ENCODE assay signal across 8 mouse cellular contexts in genomic region chr11:108342781-108343768, GRCm38 (mm10). TPM values are rescaled to one million over a fixed set of nuclear protein-coding genes. Genes with fewer than 3 reads are reported as not detected.
DNase-seq lines count a peak whose midpoint lies in the region; ATAC-seq and TF ChIP-seq lines count a peak whose summit lies in the region.

Gene Apoh (plus strand): TSS chr11:108343354.

- peak within 1 kb of the TSS; percentile 91 for H3K4me3 ChIP-seq in embryonic facial prominence, embryonic 10.5 days
- H3K4me3 ChIP-seq in heart, embryonic 10.5 days, result peak within 1 kb of the TSS; percentile 87
- H3K4me3 ChIP-seq in liver, embryonic 13.5 days (replicated peaks), result peak within 1 kb of the TSS; percentile 72
- H3K4me3 ChIP-seq in neural tube, embryonic 11.5 days (ENCODE audit: low read depth, low read length), result peak within 1 kb of the TSS; percentile 76
- H3K4me3 ChIP-seq in testis, adult 2 months (ENCODE audit: control insufficient read depth, low read depth, low read length), result peak within 1 kb of the TSS; percentile 74

- peaks cover 26% of the 10 kb centered on the region for H3K4me1 ChIP-seq in embryonic facial prominence, embryonic 10.5 days
- peaks cover 25% of the 10 kb centered on the region for H3K4me1 ChIP-seq in heart, embryonic 10.5 days
- H3K4me1 ChIP-seq in liver, embryonic 13.5 days (replicated peaks), result peaks cover 27% of the 10 kb centered on the region
- H3K4me1 ChIP-seq in neural tube, embryonic 11.5 days (ENCODE audit: control insufficient read depth, insufficient read depth, low read length), result peaks cover 7% of the 10 kb centered on the region
- H3K4me1 ChIP-seq in testis, adult 2 months (ENCODE audit: control insufficient read depth, insufficient read depth, low read length), result peaks cover 14% of the 10 kb centered on the region

- H3K9ac ChIP-seq in liver, embryonic 13.5 days, result peak within 1 kb of the TSS; percentile 74
- H3K9ac ChIP-seq in neural tube, embryonic 11.5 days (ENCODE audit: low read length), result peak within 1 kb of the TSS; percentile 75

- no peak for TF ChIP-seq CTCF in testis, adult 2 months (IDR thresholded peaks at IDR 0.05; ENCODE audit: control insufficient read depth, insufficient read depth, insufficient replicate concordance, low read depth, low read length)

- peak within 1 kb of the TSS; percentile 92 for H3K4me2 ChIP-seq in liver, embryonic 13.5 days
- peak within 1 kb of the TSS; percentile 100 for H3K4me2 ChIP-seq in neural tube, embryonic 11.5 days (ENCODE audit: low read depth)

- TF ChIP-seq POLR2A in testis, adult 2 months (IDR thresholded peaks at IDR 0.05; ENCODE audit: control insufficient read depth, low read depth, low read length), result no peak

- peak within 1 kb of the TSS; percentile 90 for H3K27ac ChIP-seq in embryonic facial prominence, embryonic 10.5 days (replicated peaks)
- H3K27ac ChIP-seq in heart, embryonic 10.5 days, result peak within 1 kb of the TSS; percentile 93
- no peak within 1 kb of the TSS for H3K27ac ChIP-seq in liver, embryonic 13.5 days
- H3K27ac ChIP-seq in neural tube, embryonic 11.5 days (ENCODE audit: low read depth, low read length), result peak within 1 kb of the TSS; percentile 64
- H3K27ac ChIP-seq in testis, adult 2 months (ENCODE audit: control insufficient read depth, insufficient read depth, low read depth, low read length), result no peak within 1 kb of the TSS

- no peaks in the 10 kb centered on the region for H3K36me3 ChIP-seq in embryonic facial prominence, embryonic 10.5 days (replicated peaks)
- no peaks in the 10 kb centered on the region for H3K36me3 ChIP-seq in heart, embryonic 10.5 days
- H3K36me3 ChIP-seq in liver, embryonic 13.5 days, result no peaks in the 10 kb centered on the region
- H3K36me3 ChIP-seq in neural tube, embryonic 11.5 days (ENCODE audit: control insufficient read depth, insufficient read depth, low read length), result no peaks in the 10 kb centered on the region
- no peaks in the 10 kb centered on the region for H3K36me3 ChIP-seq in testis, adult 2 months (ENCODE audit: control insufficient read depth, insufficient read depth, low read length)

- H3K27me3 ChIP-seq in embryonic facial prominence, embryonic 10.5 days (replicated peaks; ENCODE audit: low read depth, poor library complexity, severe bottlenecking), result peaks cover 47% of the 10 kb centered on the region
- H3K27me3 ChIP-seq in heart, embryonic 10.5 days (ENCODE audit: insufficient read depth, poor library complexity, severe bottlenecking), result peaks cover 9% of the 10 kb centered on the region
- H3K27me3 ChIP-seq in liver, embryonic 13.5 days, result peaks cover 62% of the 10 kb centered on the region
- peaks cover 8% of the 10 kb centered on the region; the same call in 1 of the 2 replicates for H3K27me3 ChIP-seq in neural tube, embryonic 11.5 days (ENCODE audit: control insufficient read depth, insufficient read depth, low read length)
- no peaks in the 10 kb centered on the region for H3K27me3 ChIP-seq in testis, adult 2 months (ENCODE audit: control insufficient read depth, insufficient read depth, low read length)

- peak; percentile 55 to 63 for DNase-seq in B cell, adult 2 months
- peak; percentile 72 for DNase-seq in adrenal gland, postnatal 10 days
- DNase-seq in embryonic facial prominence, embryonic 10.5 days (ENCODE audit: low spot score), result peak; percentile 58
- DNase-seq in heart, embryonic 10.5 days (ENCODE audit: low spot score), result peak; percentile 83
- DNase-seq in kidney, adult 9 months, result peak; percentile 67
- DNase-seq in liver, embryonic 13.5 days, result peak; percentile 9
- DNase-seq in neural tube, embryonic 11.5 days (ENCODE audit: low spot score), result peak; percentile 42

- no peaks in the 10 kb centered on the region for H3K9me3 ChIP-seq in embryonic facial prominence, embryonic 10.5 days
- H3K9me3 ChIP-seq in heart, embryonic 10.5 days, result no peaks in the 10 kb centered on the region
- H3K9me3 ChIP-seq in liver, embryonic 13.5 days (replicated peaks), result no peaks in the 10 kb centered on the region
- H3K9me3 ChIP-seq in neural tube, embryonic 11.5 days (ENCODE audit: control insufficient read depth, low read length), result no peaks in the 10 kb centered on the region

- ATAC-seq in liver, embryonic 13.5 days (ENCODE audit: low read depth), result peak; percentile 8; the same call in 1 of the 2 replicates
- ATAC-seq in neural tube, embryonic 11.5 days (ENCODE audit: insufficient read depth, low FRiP score, low TSS enrichment), result peak; percentile 65

- under 1% methylated on average over 75 of the region's 75 CpGs for WGBS in embryonic facial prominence, embryonic 10.5 days
- under 1% methylated on average over 75 of the region's 75 CpGs for WGBS in heart, embryonic 10.5 days
- under 1% methylated on average over 70 of the region's 75 CpGs for WGBS in liver, embryonic 13.5 days (ENCODE audit: insufficient replicate concordance)
- under 1% methylated on average over 72 of the region's 75 CpGs for WGBS in neural tube, embryonic 11.5 days

RNA-seq across cellular contexts. Expression of gene Apoh, which starts in this region (rescaled TPM):
- total RNA-seq in adrenal gland, postnatal 10 days (2021), result 100 to 1,000 TPM; 288 to 727 TPM
- polyA plus RNA-seq in embryonic facial prominence, embryonic 10.5 days (2016; fragmentation: Nextera tagmentation; extraction: Ambion mirVana), result not detected in 2 replicates
- 0.36 TPM in 1 of 2 replicates, not detected in the other for polyA plus RNA-seq in heart, embryonic 10.5 days (2016; fragmentation: Nextera tagmentation; extraction: Ambion mirVana)
- 128 and 148 TPM in 2 replicates for polyA plus RNA-seq in liver, embryonic 13.5 days (2015; fragmentation: Nextera tagmentation; extraction: Ambion mirVana)
- polyA plus RNA-seq in neural tube, embryonic 11.5 days (2014; fragmentation: Nextera tagmentation; extraction: Ambion mirVana), result not detected in 2 replicates
- polyA plus RNA-seq in testis, adult 2 months (2012; rRNA removed), result 101 and 121 TPM in 2 replicates

Comparison
In these comparisons a context has a peak if more than half of its experiments do, and no peak if none do; other contexts are left out.
1. RNA of gene Apoh (polyA plus RNA-seq): 128 to 148 TPM in liver, embryonic 13.5 days and 101 to 121 TPM in testis, adult 2 months; 0.36 TPM in heart, embryonic 10.5 days, not detected in embryonic facial prominence, embryonic 10.5 days and not detected in neural tube, embryonic 11.5 days; every median in the first group is over 10 times any median in the second.
2. Peak in DNase-seq, H3K4me3 ChIP-seq and H3K27ac ChIP-seq in embryonic facial prominence, embryonic 10.5 days; RNA of the gene not detected or under 1 TPM.
3. Peak in DNase-seq, H3K4me3 ChIP-seq and H3K27ac ChIP-seq in heart, embryonic 10.5 days; RNA of the gene not detected or under 1 TPM.
4. Peak in DNase-seq, ATAC-seq, H3K4me3 ChIP-seq, H3K27ac ChIP-seq, H3K9ac ChIP-seq and H3K4me2 ChIP-seq in neural tube, embryonic 11.5 days; RNA of the gene not detected or under 1 TPM.
5. DNase-seq: peak in every context shown above with its lines; median percentile 83 in heart, embryonic 10.5 days; 72 in adrenal gland, postnatal 10 days; 67 in kidney, adult 9 months; 59 in B cell, adult 2 months; 58 in embryonic facial prominence, embryonic 10.5 days; 42 in neural tube, embryonic 11.5 days; 9 in liver, embryonic 13.5 days.
6. Peak in every context shown above with its lines, with median percentiles within 50 percentile points of each other: H3K4me3 ChIP-seq.